In the genomic region with DNA sequence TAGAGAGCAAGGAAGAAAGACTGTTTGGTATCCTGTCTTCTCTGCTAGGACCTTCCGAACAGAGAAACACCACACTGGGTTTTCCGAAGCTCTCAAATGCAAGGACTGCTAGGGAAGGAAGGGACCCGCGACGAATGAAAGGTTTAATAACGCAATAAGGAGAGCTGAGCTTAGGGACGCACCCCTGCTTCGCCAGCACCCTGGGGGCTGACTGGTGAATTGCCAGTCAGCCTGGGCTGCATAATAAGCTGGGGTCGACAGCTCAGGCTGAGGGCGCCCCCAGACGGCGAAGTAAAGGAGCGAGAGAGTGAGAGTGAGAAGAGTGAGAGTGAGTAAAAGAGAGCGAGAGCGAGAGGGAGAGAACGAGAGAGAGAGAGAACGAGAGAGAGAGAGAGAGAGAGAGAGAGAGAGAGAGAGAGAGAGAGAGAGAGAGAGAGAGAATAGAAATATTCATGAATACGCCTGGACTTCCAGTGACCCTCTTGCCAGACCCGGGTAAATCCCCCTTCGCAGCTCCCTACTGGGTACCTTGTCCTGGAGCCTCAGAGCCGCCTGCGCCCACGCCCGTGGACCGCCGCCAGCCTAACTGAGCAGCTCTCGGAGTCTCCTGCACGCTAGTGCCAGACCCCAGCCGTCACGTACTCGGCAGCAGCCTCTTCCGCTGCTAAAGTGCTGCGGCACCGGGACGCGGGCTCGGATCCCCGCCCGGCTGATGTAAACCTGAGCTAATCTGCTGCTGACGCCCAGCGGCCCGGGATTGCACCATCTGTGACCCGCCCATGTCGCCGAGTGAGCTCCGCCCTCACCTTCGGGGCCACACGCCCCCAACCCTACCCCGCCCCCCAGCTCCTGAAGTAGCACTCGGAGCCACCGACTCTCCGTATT, we compare ENCODE assay signal across 8 mouse cellular contexts. TPM values are rescaled to one million over a fixed set of nuclear protein-coding genes. Genes with fewer than 3 reads are reported as not detected.
DNase-seq lines count a peak whose midpoint lies in the region; ATAC-seq lines count a peak whose summit lies in the region.

A gene (minus strand): TSS at position 704 of the 885 bp plus-strand sequence.

- DNase-seq in A20 (ENCODE audit: low read depth, low spot score): peak; percentile 94
- DNase-seq in adrenal gland, postnatal 25 days: peak; percentile 85
- peak; percentile 74 for DNase-seq in heart, adult 8-10 months (ENCODE audit: low spot score)
- peak; percentile 63 to 65 for DNase-seq in kidney, adult 8-10 months
- peak; percentile 92 for DNase-seq in naive thymus-derived CD4-positive, alpha-beta T cell, adult 2 months (ENCODE audit: low read depth)
- peak; percentile 85 for DNase-seq in splenic B cell, adult 2 months (ENCODE audit: low read depth, low spot score)

- peak; percentile 75 for ATAC-seq in embryonic facial prominence, embryonic 13.5 days (ENCODE audit: insufficient number of reproducible peaks, insufficient read depth, low FRiP score, low TSS enrichment, low read depth)
- ATAC-seq in liver, embryonic 12.5 days: peak; percentile 81

- peaks cover 31% of the 10 kb centered on the region for H3K27me3 ChIP-seq in embryonic facial prominence, embryonic 13.5 days
- H3K27me3 ChIP-seq in liver, embryonic 12.5 days (replicated peaks): peaks cover 13% of the 10 kb centered on the region; the same call in 1 of the 2 replicates
- no peaks in the 10 kb centered on the region for H3K27me3 ChIP-seq in splenic B cell, adult 2 months (ENCODE audit: control insufficient read depth, insufficient read depth, low read length, poor library complexity, severe bottlenecking)

- peak within 1 kb of the TSS; percentile 59 for H3K4me3 ChIP-seq in embryonic facial prominence, embryonic 13.5 days
- H3K4me3 ChIP-seq in liver, embryonic 12.5 days: peak within 1 kb of the TSS; percentile 68

- no peak within 1 kb of the TSS for H3K27ac ChIP-seq in embryonic facial prominence, embryonic 13.5 days
- peak within 1 kb of the TSS; percentile 75 for H3K27ac ChIP-seq in liver, embryonic 12.5 days

- WGBS in embryonic facial prominence, embryonic 13.5 days: under 1% methylated on average over 52 of the region's 52 CpGs
- WGBS in liver, embryonic 12.5 days (ENCODE audit: insufficient replicate concordance): 1% methylated on average over 51 of the region's 52 CpGs

- peak within 1 kb of the TSS; percentile 95 for H3K4me2 ChIP-seq in embryonic facial prominence, embryonic 13.5 days
- peak within 1 kb of the TSS; percentile 97 for H3K4me2 ChIP-seq in liver, embryonic 12.5 days

- no peaks in the 10 kb centered on the region for H3K9me3 ChIP-seq in embryonic facial prominence, embryonic 13.5 days
- no peaks in the 10 kb centered on the region for H3K9me3 ChIP-seq in liver, embryonic 12.5 days (replicated peaks)

- H3K4me1 ChIP-seq in embryonic facial prominence, embryonic 13.5 days: peaks cover 12% of the 10 kb centered on the region
- peaks cover 64% of the 10 kb centered on the region for H3K4me1 ChIP-seq in liver, embryonic 12.5 days

- peak within 1 kb of the TSS; percentile 76 for H3K9ac ChIP-seq in embryonic facial prominence, embryonic 13.5 days
- H3K9ac ChIP-seq in liver, embryonic 12.5 days: peak within 1 kb of the TSS; percentile 77

- H3K36me3 ChIP-seq in embryonic facial prominence, embryonic 13.5 days: no peaks in the 10 kb centered on the region
- 0 out of 2 replicates have a peak, but pooled peaks cover 6% of the 10 kb centered on the region for H3K36me3 ChIP-seq in liver, embryonic 12.5 days
- no peaks in the 10 kb centered on the region for H3K36me3 ChIP-seq in splenic B cell, adult 2 months (ENCODE audit: control insufficient read depth, insufficient read depth, low read length, poor library complexity, severe bottlenecking)

RNA-seq across cellular contexts. Expression of the gene that starts here (rescaled TPM):
- 10.6 and 19.7 TPM in 2 replicates for total RNA-seq in adrenal gland, postnatal 25 days (2021)
- polyA plus RNA-seq in embryonic facial prominence, embryonic 13.5 days (2015; fragmentation: Nextera tagmentation; extraction: Ambion mirVana): 2.8 and 2.9 TPM in 2 replicates
- 1 to 10 TPM; 3.3 to 4.2 (median 4.1) TPM for total RNA-seq in heart, adult 8-10 months (2022)
- polyA plus RNA-seq in liver, embryonic 12.5 days (2016; fragmentation: Nextera tagmentation; extraction: Ambion mirVana): 6.1 and 7.2 TPM in 2 replicates
